Mouse (Mus musculus) thymus, postnatal 36 days (tissue): ENCODE results near the gene Sgms1.
"Not testable (repeated sequence)": the region's sequence is repeated elsewhere in the genome, so short reads cannot be mapped to it uniquely, and the experiment has no call there.

Experiments
- DNase-seq, 2 experiments: peaks; one replicate each; pipeline ENCODE4 v3.0.0; 2022; ENCODE audit warnings: mixed read lengths in 2 of 2

Sgms1 gene

GRCm38 (mm10) chr19:32323070-32323469 is 66.4 kb downstream of the Sgms1 start:
- DNase-seq = no peak

GRCm38 (mm10) chr19:32322429-32323035 is 67.0 kb downstream of the Sgms1 start:
- no peak for DNase-seq

GRCm38 (mm10) chr19:32320366-32320666 is 69.2 kb downstream of the Sgms1 start:
- DNase-seq = peak; percentile 83 to 89

GRCm38 (mm10) chr19:32319531-32320365 is 69.8 kb downstream of the Sgms1 start:
- DNase-seq = no peak

GRCm38 (mm10) chr19:32319057-32319456 is 70.5 kb downstream of the Sgms1 start:
- no peak for DNase-seq

- not testable (repeated sequence) for DNase-seq
Observed at GRCm38 (mm10) chr19:32317347-32317746, 72.2 kb downstream of the Sgms1 start.

GRCm38 (mm10) chr19:32313304-32313703 is 76.2 kb downstream of the Sgms1 start:
- DNase-seq = no peak

GRCm38 (mm10) chr19:32311762-32312161 is 77.8 kb downstream of the Sgms1 start:
- no peak for DNase-seq

GRCm38 (mm10) chr19:32311063-32311462 is 78.5 kb downstream of the Sgms1 start:
- DNase-seq = no peak

GRCm38 (mm10) chr19:32310483-32310882 is 79.0 kb downstream of the Sgms1 start:
- no peak for DNase-seq

GRCm38 (mm10) chr19:32309346-32309745 is 80.2 kb downstream of the Sgms1 start:
- no peak for DNase-seq

GRCm38 (mm10) chr19:32308311-32308710 is 81.2 kb downstream of the Sgms1 start:
- no peak for DNase-seq

GRCm38 (mm10) chr19:32304898-32305297 is 84.6 kb downstream of the Sgms1 start:
- no peak for DNase-seq

- DNase-seq = no peak
Observed at GRCm38 (mm10) chr19:32304008-32304873, 85.3 kb downstream of the Sgms1 start.

GRCm38 (mm10) chr19:32302835-32303381 is 86.6 kb downstream of the Sgms1 start:
- no peak for DNase-seq

GRCm38 (mm10) chr19:32301568-32301967 is 87.9 kb downstream of the Sgms1 start:
- no peak for DNase-seq

- no peak for DNase-seq
Observed at GRCm38 (mm10) chr19:32298221-32298620, 91.3 kb downstream of the Sgms1 start.

- DNase-seq = no peak
Observed at GRCm38 (mm10) chr19:32296863-32297262, 92.7 kb downstream of the Sgms1 start.

GRCm38 (mm10) chr19:32295581-32295980 is 93.9 kb downstream of the Sgms1 start:
- no peak for DNase-seq

GRCm38 (mm10) chr19:32292782-32293776 is 96.4 kb downstream of the Sgms1 start:
- DNase-seq = no peak

- DNase-seq = no peak
Observed at GRCm38 (mm10) chr19:32292067-32292739, 97.3 kb downstream of the Sgms1 start.
